Mouse (Mus musculus): ENCODE results near the gene Nr4a1. TPM values are rescaled to one million over a fixed set of nuclear protein-coding genes. Genes with fewer than 3 reads are reported as not detected.

The Nr4a1 gene
- 0.67 and 0.69 TPM in 2 replicates for polyA plus RNA-seq (2015; fragmentation: Nextera tagmentation; extraction: Ambion mirVana)

DNA sequence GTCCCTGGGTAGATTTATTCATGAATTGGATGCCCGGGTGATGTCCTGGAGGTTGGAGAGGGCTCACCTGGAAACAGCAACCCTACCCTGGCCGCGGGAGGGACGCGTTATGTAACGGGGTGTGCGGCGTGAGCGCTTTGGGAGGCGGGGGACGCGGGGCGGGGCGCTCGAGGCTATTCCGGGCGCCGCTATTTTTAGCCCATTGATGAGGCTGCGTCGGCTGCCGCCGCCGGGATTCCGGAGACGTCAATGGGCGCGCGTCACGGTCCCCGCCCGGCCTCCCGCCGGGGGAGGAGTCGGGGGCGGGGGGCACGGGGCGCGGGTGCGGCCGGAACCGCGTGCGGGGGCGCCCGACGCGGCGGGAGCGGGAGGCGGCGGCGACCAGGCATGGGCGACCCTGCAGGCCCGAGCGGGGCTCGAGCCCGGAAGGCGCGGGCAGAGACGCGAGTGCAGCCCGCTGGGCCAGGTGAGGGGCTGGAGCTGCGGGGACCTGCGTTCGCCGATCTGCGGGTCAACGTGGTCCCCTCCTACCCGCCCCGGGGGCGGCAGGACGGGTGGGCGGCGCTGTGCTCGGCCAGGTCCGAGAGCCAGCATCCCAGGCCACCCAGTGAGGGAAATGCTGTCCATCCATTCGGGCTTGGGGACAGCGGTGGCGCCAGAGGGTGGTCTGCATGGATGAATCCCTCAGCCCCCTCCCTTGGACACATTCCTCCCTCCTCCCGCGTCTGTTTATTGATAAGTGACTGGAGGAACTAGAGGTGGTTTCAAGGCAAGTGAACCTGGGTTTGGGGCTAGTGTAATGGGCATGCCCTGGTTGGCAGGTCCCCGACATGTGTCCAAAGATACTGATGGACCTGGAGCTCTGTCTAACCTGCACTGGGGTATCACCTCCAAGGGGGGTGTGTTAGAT is at the start of gene Nr4a1:
Nr4a1 (plus strand) TSS at position 384 of the 910 bp plus-strand sequence.
- H3K9ac ChIP-seq (ENCODE audit: low read depth, low read length): peak within 1 kb of the TSS; percentile 54
- peak within 1 kb of the TSS; percentile 73 for H3K4me2 ChIP-seq (ENCODE audit: low read depth, low read length)
- no peaks in the 10 kb centered on the region for H3K9me3 ChIP-seq (replicated peaks; ENCODE audit: control insufficient read depth, low read length)
- no peak within 1 kb of the TSS for H3K27ac ChIP-seq (ENCODE audit: low read length)
- peak; percentile 49 for ATAC-seq (ENCODE audit: low read depth)
- peak within 1 kb of the TSS; percentile 56 for H3K4me3 ChIP-seq (ENCODE audit: low read depth, low read length)
- H3K27me3 ChIP-seq (ENCODE audit: control insufficient read depth, insufficient read depth, low read depth, low read length): peaks cover 23% of the 10 kb centered on the region
- H3K4me1 ChIP-seq (ENCODE audit: control insufficient read depth, low read depth, low read length): no peaks in the 10 kb centered on the region; the same call in 1 of the 2 replicates
- no peaks in the 10 kb centered on the region for H3K36me3 ChIP-seq (ENCODE audit: control insufficient read depth, insufficient read depth)
- 2% methylated on average over 66 of the region's 82 CpGs for WGBS (ENCODE audit: insufficient replicate concordance)

DNA sequence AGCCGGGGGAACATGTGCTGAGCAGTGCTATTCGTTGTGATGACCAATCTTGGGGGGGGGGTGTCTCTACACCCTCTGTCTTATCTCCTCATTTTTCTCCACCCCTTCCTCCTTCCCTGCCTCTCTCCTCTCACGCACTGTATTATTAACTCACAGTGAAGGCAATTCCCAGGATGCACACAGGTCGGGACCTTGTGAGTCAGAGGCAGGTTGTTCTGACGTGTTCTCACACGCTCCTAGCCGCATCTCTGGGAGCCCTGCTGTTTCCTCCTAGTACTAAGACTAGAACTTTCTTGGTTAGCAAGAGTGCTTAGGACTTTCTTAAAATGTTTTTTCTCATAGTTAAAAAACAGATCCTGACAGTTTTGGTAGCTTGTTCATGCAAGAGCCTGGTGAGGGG is 49.3 kb upstream of the Nr4a1 start:
- Histone ChIP-seq H3K9me3 (replicated peaks; ENCODE audit: control insufficient read depth, low read length) (no peaks in the 10 kb centered on the region), H3K36me3 (ENCODE audit: control insufficient read depth, insufficient read depth) (peaks cover 14% of the 10 kb centered on the region), H3K27ac (ENCODE audit: low read length) (no peak overlapping the region), H3K27me3 (ENCODE audit: control insufficient read depth, insufficient read depth, low read depth, low read length) (no peaks in the 10 kb centered on the region), H3K4me1 (ENCODE audit: control insufficient read depth, low read depth, low read length) (no peaks in the 10 kb centered on the region), H3K9ac (ENCODE audit: low read depth, low read length) (no peak overlapping the region), H3K4me3 (ENCODE audit: low read depth, low read length) (no peak overlapping the region), H3K4me2 (ENCODE audit: low read depth, low read length) (no peak overlapping the region)
- WGBS (ENCODE audit: insufficient replicate concordance): 73% methylated on average over 7 of the region's 7 CpGs
- no peak for ATAC-seq (ENCODE audit: low read depth)

DNA sequence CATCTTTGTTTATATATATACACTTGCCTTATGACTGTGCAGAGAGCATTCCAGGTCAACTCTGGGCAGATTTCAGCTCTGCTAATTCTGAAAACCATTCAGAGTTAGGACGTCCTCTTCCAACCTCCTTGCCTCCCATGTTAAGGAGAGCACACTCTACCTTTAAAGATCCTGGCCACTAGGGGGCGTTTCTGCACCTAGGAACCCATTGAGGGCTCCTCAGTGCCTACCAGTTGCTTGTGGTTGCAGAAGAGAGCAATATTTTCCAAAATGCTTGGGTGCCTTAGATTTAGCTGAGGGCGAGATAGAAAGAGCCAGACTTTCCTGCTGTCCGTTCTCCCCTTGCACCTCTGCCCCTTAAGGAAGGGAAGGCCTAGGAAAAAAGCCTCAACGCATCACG is 43.8 kb upstream of the Nr4a1 start:
- 52% methylated on average over 6 of the region's 6 CpGs for WGBS (ENCODE audit: insufficient replicate concordance)

DNA sequence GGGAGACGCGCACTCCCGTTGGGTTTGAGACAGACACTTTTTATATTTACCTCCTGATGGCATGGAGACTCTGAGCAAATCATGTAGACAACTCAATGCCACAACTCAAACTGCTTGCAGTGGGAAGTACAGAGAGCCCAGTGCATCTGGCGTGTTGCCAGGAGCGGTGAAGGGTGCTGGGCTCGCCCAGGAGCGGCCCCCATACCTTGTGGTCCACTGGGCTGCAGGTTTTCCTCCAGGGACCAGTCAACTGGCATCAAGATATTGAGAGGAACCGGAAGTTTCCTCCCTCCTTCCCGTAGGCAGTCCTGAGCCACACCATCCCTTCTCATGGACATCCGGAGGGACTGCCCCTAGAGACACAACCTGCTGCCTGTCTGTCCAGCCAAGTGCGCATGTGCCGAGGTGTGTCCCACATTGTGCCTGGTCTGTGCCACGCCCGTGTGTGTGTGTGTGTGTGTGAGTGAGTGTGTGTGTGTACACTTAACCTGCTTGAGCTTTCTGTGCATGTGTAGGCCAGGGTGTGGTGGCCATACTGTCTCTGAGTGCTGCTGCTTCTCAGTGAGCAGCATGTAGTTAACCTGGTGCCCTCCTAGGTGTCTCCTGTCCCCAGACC is 43.0 kb upstream of the Nr4a1 start:
- Histone ChIP-seq H3K9me3 (replicated peaks; ENCODE audit: control insufficient read depth, low read length) (no peaks in the 10 kb centered on the region), H3K9ac (ENCODE audit: low read depth, low read length) (no peak overlapping the region), H3K36me3 (ENCODE audit: control insufficient read depth, insufficient read depth) (peaks cover 3% of the 10 kb centered on the region; the same call in 1 of the 2 replicates), H3K4me3 (ENCODE audit: low read depth, low read length) (no peak overlapping the region), H3K27ac (ENCODE audit: low read length) (no peak overlapping the region), H3K4me1 (ENCODE audit: control insufficient read depth, low read depth, low read length) (no peaks in the 10 kb centered on the region), H3K27me3 (ENCODE audit: control insufficient read depth, insufficient read depth, low read depth, low read length) (no peaks in the 10 kb centered on the region), H3K4me2 (ENCODE audit: low read depth, low read length) (no peak overlapping the region)
- ATAC-seq (ENCODE audit: low read depth): no peak
- WGBS (ENCODE audit: insufficient replicate concordance): 73% methylated on average over 14 of the region's 14 CpGs

More for the DNA sequence above, 43.8 kb upstream of the Nr4a1 start:
- Histone ChIP-seq H3K4me3 (ENCODE audit: low read depth, low read length) (no peak overlapping the region), H3K4me1 (ENCODE audit: control insufficient read depth, low read depth, low read length) (no peaks in the 10 kb centered on the region), H3K9ac (ENCODE audit: low read depth, low read length) (no peak overlapping the region), H3K9me3 (replicated peaks; ENCODE audit: control insufficient read depth, low read length) (no peaks in the 10 kb centered on the region), H3K4me2 (ENCODE audit: low read depth, low read length) (no peak overlapping the region), H3K27me3 (ENCODE audit: control insufficient read depth, insufficient read depth, low read depth, low read length) (no peaks in the 10 kb centered on the region), H3K27ac (ENCODE audit: low read length) (no peak overlapping the region), H3K36me3 (ENCODE audit: control insufficient read depth, insufficient read depth) (peaks cover 3% of the 10 kb centered on the region; the same call in 1 of the 2 replicates)
- no peak for ATAC-seq (ENCODE audit: low read depth)

DNA sequence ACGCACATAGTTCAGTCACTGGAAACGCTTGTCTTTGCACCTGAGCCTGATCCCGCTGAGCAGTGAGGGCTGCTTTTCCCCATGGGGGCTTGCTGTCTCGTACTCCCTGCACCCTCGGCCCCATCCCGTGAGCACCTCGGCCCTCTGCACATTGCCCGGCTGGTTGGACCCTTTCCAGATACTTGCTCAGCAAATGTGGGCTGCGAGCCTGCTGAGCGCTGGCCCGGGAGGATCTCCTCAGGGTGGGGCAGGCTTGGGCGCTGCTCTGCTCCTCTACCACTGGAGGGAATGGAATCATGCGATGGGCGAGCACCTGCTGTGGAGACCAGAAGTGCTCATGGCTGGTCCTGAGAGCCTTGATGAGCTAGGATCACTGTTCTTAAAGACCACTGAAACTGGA is 41.6 kb upstream of the Nr4a1 start:
- no peaks in the 10 kb centered on the region for H3K4me1 ChIP-seq (ENCODE audit: control insufficient read depth, low read depth, low read length)
- H3K9ac ChIP-seq (ENCODE audit: low read depth, low read length): no peak overlapping the region
- H3K9me3 ChIP-seq (replicated peaks; ENCODE audit: control insufficient read depth, low read length): no peaks in the 10 kb centered on the region
- H3K27ac ChIP-seq (ENCODE audit: low read length): no peak overlapping the region
- ATAC-seq (ENCODE audit: low read depth): no peak
- no peak overlapping the region for H3K4me3 ChIP-seq (ENCODE audit: low read depth, low read length)
- no peak overlapping the region for H3K4me2 ChIP-seq (ENCODE audit: low read depth, low read length)
- H3K27me3 ChIP-seq (ENCODE audit: control insufficient read depth, insufficient read depth, low read depth, low read length): no peaks in the 10 kb centered on the region
- 60% methylated on average over 14 of the region's 14 CpGs for WGBS (ENCODE audit: insufficient replicate concordance)
- peaks cover 3% of the 10 kb centered on the region; the same call in 1 of the 2 replicates for H3K36me3 ChIP-seq (ENCODE audit: control insufficient read depth, insufficient read depth)

DNA sequence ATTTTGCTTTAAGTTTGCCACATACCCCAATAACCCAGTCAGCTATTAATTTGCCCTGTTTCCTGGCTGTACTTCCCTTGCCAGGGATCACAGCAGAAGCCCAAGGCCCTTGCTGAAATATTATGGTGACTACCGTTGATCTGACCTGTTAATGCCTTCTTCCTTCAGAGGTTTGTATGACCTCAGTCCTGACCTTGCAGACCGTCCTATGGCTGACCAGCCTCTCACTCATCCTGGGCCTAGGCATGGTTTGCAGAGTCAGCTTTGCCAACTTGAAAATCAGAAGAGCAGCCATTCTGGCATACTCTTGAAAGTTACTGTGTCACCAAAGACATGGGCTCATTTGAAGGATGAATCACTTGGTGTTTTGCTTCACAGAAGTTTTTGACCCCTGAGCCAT is 38.9 kb upstream of the Nr4a1 start:
- ATAC-seq (ENCODE audit: low read depth): no peak
- Histone ChIP-seq H3K4me1 (ENCODE audit: control insufficient read depth, low read depth, low read length) (no peaks in the 10 kb centered on the region), H3K9me3 (replicated peaks; ENCODE audit: control insufficient read depth, low read length) (no peaks in the 10 kb centered on the region), H3K4me3 (ENCODE audit: low read depth, low read length) (no peak overlapping the region), H3K9ac (ENCODE audit: low read depth, low read length) (no peak overlapping the region), H3K27me3 (ENCODE audit: control insufficient read depth, insufficient read depth, low read depth, low read length) (no peaks in the 10 kb centered on the region), H3K36me3 (ENCODE audit: control insufficient read depth, insufficient read depth) (no peaks in the 10 kb centered on the region), H3K27ac (ENCODE audit: low read length) (no peak overlapping the region), H3K4me2 (ENCODE audit: low read depth, low read length) (no peak overlapping the region)
- 61% methylated on average over 2 of the region's 2 CpGs for WGBS (ENCODE audit: insufficient replicate concordance)

DNA sequence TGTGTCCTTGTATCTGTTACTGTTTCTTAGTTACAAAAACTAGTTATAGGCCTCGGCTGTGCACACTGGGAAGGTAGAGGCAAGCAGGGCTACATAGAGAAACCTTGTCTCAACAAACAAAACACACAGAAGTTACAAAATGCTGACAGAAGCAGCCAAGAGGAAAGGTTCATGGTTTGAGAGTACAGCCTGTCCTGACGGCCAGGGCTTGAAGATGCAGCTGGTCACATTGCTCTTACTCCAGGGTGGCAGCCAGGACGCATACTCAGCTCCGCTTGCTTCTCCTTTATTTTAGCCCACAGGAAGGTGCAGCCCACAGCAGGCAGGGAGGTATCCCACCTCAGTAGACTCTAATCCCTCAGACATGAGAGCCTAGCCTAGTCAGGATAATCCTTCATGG is 38.0 kb upstream of the Nr4a1 start:
- Histone ChIP-seq H3K9me3 (replicated peaks; ENCODE audit: control insufficient read depth, low read length) (no peaks in the 10 kb centered on the region), H3K4me3 (ENCODE audit: low read depth, low read length) (no peak overlapping the region), H3K9ac (ENCODE audit: low read depth, low read length) (no peak overlapping the region), H3K4me1 (ENCODE audit: control insufficient read depth, low read depth, low read length) (no peaks in the 10 kb centered on the region), H3K27ac (ENCODE audit: low read length) (no peak overlapping the region), H3K36me3 (ENCODE audit: control insufficient read depth, insufficient read depth) (no peaks in the 10 kb centered on the region), H3K27me3 (ENCODE audit: control insufficient read depth, insufficient read depth, low read depth, low read length) (no peaks in the 10 kb centered on the region), H3K4me2 (ENCODE audit: low read depth, low read length) (no peak overlapping the region)
- 61% methylated on average over 4 of the region's 4 CpGs for WGBS (ENCODE audit: insufficient replicate concordance)
- ATAC-seq (ENCODE audit: low read depth): no peak

DNA sequence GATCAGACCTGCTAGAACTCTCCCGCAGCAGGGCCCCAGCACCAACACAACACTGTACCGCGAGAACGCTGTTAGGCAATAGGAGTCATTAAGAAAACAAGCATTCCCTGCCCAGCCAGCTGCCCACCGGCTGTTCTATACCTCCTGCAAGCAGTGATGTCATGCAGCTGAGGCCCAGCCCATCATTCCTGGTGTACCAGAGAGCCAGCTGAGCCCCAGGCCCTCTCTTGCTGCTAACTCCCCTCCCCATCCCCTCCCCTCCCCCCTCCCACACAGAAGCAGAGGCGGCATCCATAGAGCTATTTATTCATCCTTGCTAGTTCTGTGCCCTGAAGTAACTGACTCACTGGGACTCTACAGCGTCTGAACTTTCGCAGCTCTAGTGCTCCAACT is 33.2 kb upstream of the Nr4a1 start:
- Histone ChIP-seq H3K27me3 (ENCODE audit: control insufficient read depth, insufficient read depth, low read depth, low read length) (peaks cover 37% of the 10 kb centered on the region), H3K27ac (ENCODE audit: low read length) (no peak overlapping the region), H3K9me3 (replicated peaks; ENCODE audit: control insufficient read depth, low read length) (no peaks in the 10 kb centered on the region), H3K4me2 (ENCODE audit: low read depth, low read length) (no peak overlapping the region), H3K4me3 (ENCODE audit: low read depth, low read length) (no peak overlapping the region), H3K4me1 (ENCODE audit: control insufficient read depth, low read depth, low read length) (no peaks in the 10 kb centered on the region; the same call in none of the 2 replicates), H3K9ac (ENCODE audit: low read depth, low read length) (no peak overlapping the region), H3K36me3 (ENCODE audit: control insufficient read depth, insufficient read depth) (no peaks in the 10 kb centered on the region)
- ATAC-seq (ENCODE audit: low read depth): no peak
- WGBS (ENCODE audit: insufficient replicate concordance): 24% methylated on average over 8 of the region's 8 CpGs

Data from liver, embryonic 16.5 days (tissue).